Mouse (Mus musculus) neural tube, embryonic 15.5 days (tissue): ENCODE measurements around the gene Ndrg3. TPM values are rescaled to one million over a fixed set of nuclear protein-coding genes. Genes with fewer than 3 reads are reported as not detected.
"Not testable (repeated sequence)": the region's sequence is repeated elsewhere in the genome, so short reads cannot be mapped to it uniquely, and the experiment has no call there.

Source experiments
- ATAC-seq: fragments of 200-750 bp; cut with Nextera tagmentation; 2 replicates; pipeline ENCODE4 v1.8.0; 2017; ENCODE audit warnings: mild to moderate bottlenecking, moderate TSS enrichment, moderate library complexity; ENCODE audit not compliant: low FRiP score
- H3K27ac ChIP-seq: fragments of 300-500 bp; sonication (generic); replicated peaks from 2 replicates; pipeline ENCODE4 v1.5.1; 2015; ENCODE audit warnings: mild to moderate bottlenecking, inconsistent platforms
- H3K27me3 ChIP-seq: fragments of 300-500 bp; sonication (generic); replicated peaks from 2 replicates; pipeline ENCODE4 v1.6.1; 2015; ENCODE audit warnings: inconsistent platforms
- H3K36me3 ChIP-seq: fragments of 300-500 bp; sonication (generic); 2 replicates; pipeline ENCODE4 v1.6.1; 2015; ENCODE audit warnings: inconsistent platforms
- H3K4me1 ChIP-seq: fragments of 300-500 bp; sonication (generic); 2 replicates; pipeline ENCODE4 v1.6.1; 2015; ENCODE audit warnings: inconsistent platforms
- H3K4me2 ChIP-seq: fragments of 300-500 bp; sonication (generic); 2 replicates; pipeline ENCODE4 v1.6.1; 2015; ENCODE audit warnings: inconsistent platforms, mild to moderate bottlenecking, moderate library complexity
- H3K4me3 ChIP-seq: fragments of 300-500 bp; sonication (generic); replicated peaks from 2 replicates; pipeline ENCODE4 v1.5.1; 2015; ENCODE audit warnings: mild to moderate bottlenecking, inconsistent platforms
- H3K9ac ChIP-seq: fragments of 300-500 bp; sonication (generic); replicated peaks from 2 replicates; pipeline ENCODE4 v1.6.1; 2015; ENCODE audit warnings: mild to moderate bottlenecking, inconsistent platforms
- H3K9me3 ChIP-seq: fragments of 300-500 bp; sonication (generic); replicated peaks from 2 replicates; pipeline ENCODE4 v1.6.1; 2016; ENCODE audit warnings: inconsistent platforms
- WGBS: fragments of 180-500 bp; shearing (Covaris S2); methylation state at CpG from one replicate; pipeline ENCODE4 v1.1.7; 2015; ENCODE audit warnings: mixed read lengths; 5-methylcytosine and 5-hydroxymethylcytosine counted together
- polyA plus RNA-seq: library from polyadenylated mRNA; unstranded; fragments of >200 nt; fragmentation: Nextera tagmentation; extraction: Ambion mirVana; gene quantifications from 2 replicates; pipeline ENCODE4 v1.2.1, GENCODE M21; 2015

Gene Ndrg3
- polyA plus RNA-seq, 1 experiment from 2014 or later: 158 TPM

- H3K9ac ChIP-seq: no peak overlapping the region
- no peaks in the 10 kb centered on the region for H3K4me1 ChIP-seq
- 93% methylated on average over 9 of the region's 9 CpGs for WGBS
- peaks cover 3% of the 10 kb centered on the region; the same call in 1 of the 2 replicates for H3K36me3 ChIP-seq
- H3K9me3 ChIP-seq: no peaks in the 10 kb centered on the region
- no peak overlapping the region for H3K4me2 ChIP-seq
- H3K27ac ChIP-seq: no peak overlapping the region
- no peaks in the 10 kb centered on the region for H3K27me3 ChIP-seq
- ATAC-seq: no peak
- no peak overlapping the region for H3K4me3 ChIP-seq
Observed at GRCm38 (mm10) chr2:156958496-156959252, 33.2 kb downstream of the Ndrg3 start.

- ATAC-seq: no peak
- Histone ChIP-seq H3K27ac (no peak overlapping the region), H3K36me3 (peaks cover 3% of the 10 kb centered on the region; the same call in 1 of the 2 replicates), H3K9ac (no peak overlapping the region), H3K4me1 (no peaks in the 10 kb centered on the region), H3K4me2 (no peak overlapping the region), H3K27me3 (no peaks in the 10 kb centered on the region), H3K9me3 (no peaks in the 10 kb centered on the region), H3K4me3 (no peak overlapping the region)
- 90% methylated on average over 2 of the region's 2 CpGs for WGBS
Observed at GRCm38 (mm10) chr2:156957035-156957434, 34.8 kb downstream of the Ndrg3 start.

GRCm38 (mm10) chr2:156956306-156956705, 35.5 kb downstream of the Ndrg3 start:
- ATAC-seq: no peak
- H3K9me3 ChIP-seq: no peaks in the 10 kb centered on the region
- 79% methylated on average over 7 of the region's 7 CpGs for WGBS
- no peak overlapping the region for H3K4me2 ChIP-seq
- H3K27ac ChIP-seq: no peak overlapping the region
- H3K9ac ChIP-seq: no peak overlapping the region
- no peak overlapping the region for H3K4me3 ChIP-seq
- H3K27me3 ChIP-seq: no peaks in the 10 kb centered on the region
- peaks cover 3% of the 10 kb centered on the region; the same call in 1 of the 2 replicates for H3K36me3 ChIP-seq
- no peaks in the 10 kb centered on the region for H3K4me1 ChIP-seq

- H3K27me3 ChIP-seq: no peaks in the 10 kb centered on the region
- 88% methylated on average over 5 of the region's 5 CpGs for WGBS
- no peak for ATAC-seq
Observed at GRCm38 (mm10) chr2:156954463-156954862, 37.4 kb downstream of the Ndrg3 start.

GRCm38 (mm10) chr2:156951301-156952094, 40.4 kb downstream of the Ndrg3 start:
- Histone ChIP-seq H3K9ac (no peak overlapping the region), H3K4me3 (no peak overlapping the region), H3K9me3 (no peaks in the 10 kb centered on the region), H3K4me1 (no peaks in the 10 kb centered on the region), H3K27ac (no peak overlapping the region), H3K4me2 (no peak overlapping the region), H3K27me3 (no peaks in the 10 kb centered on the region), H3K36me3 (peaks cover 16% of the 10 kb centered on the region; the same call in 1 of the 2 replicates)
- WGBS: 86% methylated on average over 10 of the region's 10 CpGs
- no peak for ATAC-seq

More at GRCm38 (mm10) chr2:156954463-156954862, 37.4 kb downstream of the Ndrg3 start:
- Histone ChIP-seq H3K4me1 (no peaks in the 10 kb centered on the region), H3K4me2 (no peak overlapping the region), H3K9me3 (no peaks in the 10 kb centered on the region), H3K27ac (no peak overlapping the region), H3K4me3 (no peak overlapping the region), H3K36me3 (peaks cover 3% of the 10 kb centered on the region; the same call in 1 of the 2 replicates), H3K9ac (no peak overlapping the region)

GRCm38 (mm10) chr2:156950816-156951215, 41.0 kb downstream of the Ndrg3 start:
- Histone ChIP-seq H3K27me3 (no peaks in the 10 kb centered on the region), H3K4me2 (no peak overlapping the region), H3K4me1 (no peaks in the 10 kb centered on the region), H3K27ac (no peak overlapping the region), H3K9me3 (no peaks in the 10 kb centered on the region), H3K9ac (no peak overlapping the region), H3K4me3 (no peak overlapping the region), H3K36me3 (peaks cover 21% of the 10 kb centered on the region)
- 95% methylated on average over 3 of the region's 3 CpGs for WGBS
- no peak for ATAC-seq

GRCm38 (mm10) chr2:156941523-156941922, 50.3 kb downstream of the Ndrg3 start:
- WGBS: 62% methylated on average over 9 of the region's 9 CpGs
- ATAC-seq, H3K4me1 ChIP-seq, H3K4me2 ChIP-seq, H3K9me3 ChIP-seq, H3K4me3 ChIP-seq, H3K27me3 ChIP-seq, H3K27ac ChIP-seq, H3K9ac ChIP-seq: not testable (repeated sequence)
- peaks cover 40% of the 10 kb centered on the region for H3K36me3 ChIP-seq

- H3K9me3 ChIP-seq, H3K9ac ChIP-seq, ATAC-seq, H3K4me2 ChIP-seq, H3K27me3 ChIP-seq, H3K4me1 ChIP-seq, H3K4me3 ChIP-seq, H3K27ac ChIP-seq: not testable (repeated sequence)
- peaks cover 43% of the 10 kb centered on the region for H3K36me3 ChIP-seq
- WGBS: 76% methylated on average over 6 of the region's 6 CpGs
Observed at GRCm38 (mm10) chr2:156939926-156940325, 51.9 kb downstream of the Ndrg3 start.

- Histone ChIP-seq H3K4me3 (no peak overlapping the region), H3K27me3 (no peaks in the 10 kb centered on the region), H3K36me3 (peaks cover 40% of the 10 kb centered on the region), H3K9me3 (no peaks in the 10 kb centered on the region), H3K4me1 (no peaks in the 10 kb centered on the region), H3K9ac (no peak overlapping the region), H3K4me2 (no peak overlapping the region), H3K27ac (no peak overlapping the region)
- 80% methylated on average over 2 of the region's 2 CpGs for WGBS
- no peak for ATAC-seq
Observed at GRCm38 (mm10) chr2:156937795-156938194, 54.1 kb downstream of the Ndrg3 start.

GRCm38 (mm10) chr2:156935005-156935404, 56.9 kb downstream of the Ndrg3 start:
- WGBS: 92% methylated on average over 6 of the region's 6 CpGs
- no peaks in the 10 kb centered on the region for H3K27me3 ChIP-seq
- no peaks in the 10 kb centered on the region for H3K4me1 ChIP-seq
- H3K36me3 ChIP-seq: peaks cover 54% of the 10 kb centered on the region
- H3K27ac ChIP-seq: no peak overlapping the region
- no peak overlapping the region for H3K4me3 ChIP-seq
- H3K9ac ChIP-seq: no peak overlapping the region
- no peak for ATAC-seq
- H3K9me3 ChIP-seq: no peaks in the 10 kb centered on the region
- H3K4me2 ChIP-seq: no peak overlapping the region

- Histone ChIP-seq H3K9ac (no peak overlapping the region), H3K27me3 (no peaks in the 10 kb centered on the region), H3K36me3 (peaks cover 59% of the 10 kb centered on the region), H3K4me3 (no peak overlapping the region), H3K27ac (no peak overlapping the region), H3K4me1 (no peaks in the 10 kb centered on the region), H3K9me3 (no peaks in the 10 kb centered on the region), H3K4me2 (no peak overlapping the region)
- no peak for ATAC-seq
- 90% methylated on average over 1 of the region's 1 CpGs for WGBS
Observed at GRCm38 (mm10) chr2:156933426-156933825, 58.4 kb downstream of the Ndrg3 start.

- Histone ChIP-seq H3K27me3 (no peaks in the 10 kb centered on the region), H3K4me3 (no peak overlapping the region), H3K4me2 (no peak overlapping the region), H3K9ac (no peak overlapping the region), H3K36me3 (peaks cover 55% of the 10 kb centered on the region), H3K4me1 (no peaks in the 10 kb centered on the region), H3K27ac (no peak overlapping the region), H3K9me3 (no peaks in the 10 kb centered on the region)
- WGBS: 98% methylated on average over 2 of the region's 2 CpGs
- ATAC-seq: no peak
Observed at GRCm38 (mm10) chr2:156931421-156931820, 60.4 kb downstream of the Ndrg3 start.
